Mouse (Mus musculus) hindbrain, embryonic 10.5 days (tissue): ENCODE measurements around the gene Ndufv3. TPM values are rescaled to one million over a fixed set of nuclear protein-coding genes. Genes with fewer than 3 reads are reported as not detected.
A peak's percentile ranks its signal among the peaks of the same experiment; 100 is the strongest.

ENCODE experiments used
- DNase-seq: peaks from one replicate; pipeline ENCODE4 v3.0.0-alpha.2; 2017; ENCODE audit warnings: low spot score
- H3K27ac ChIP-seq: fragments of 300-500 bp; sonication (generic); 2 replicates; pipeline ENCODE4 v1.5.1; 2016; ENCODE audit warnings: mild to moderate bottlenecking, moderate library complexity
- H3K27me3 ChIP-seq: fragments of 300-500 bp; sonication (generic); 2 replicates; pipeline ENCODE4 v1.6.1; 2016; ENCODE audit warnings: mild to moderate bottlenecking; ENCODE audit not compliant: poor library complexity, insufficient read depth, severe bottlenecking
- H3K36me3 ChIP-seq: fragments of 300-500 bp; sonication (generic); 2 replicates; pipeline ENCODE4 v1.6.1; 2016; ENCODE audit warnings: mild to moderate bottlenecking, moderate library complexity
- H3K4me1 ChIP-seq: fragments of 300-500 bp; sonication (generic); replicated peaks from 2 replicates; pipeline ENCODE4 v1.6.1; 2016; ENCODE audit warnings: mild to moderate bottlenecking
- H3K4me3 ChIP-seq: fragments of 300-500 bp; sonication (generic); 2 replicates; pipeline ENCODE4 v1.5.1; 2016; ENCODE audit warnings: mild to moderate bottlenecking, moderate library complexity
- H3K9me3 ChIP-seq: fragments of 300-500 bp; sonication (generic); 2 replicates; pipeline ENCODE4 v1.6.1; 2016; ENCODE audit warnings: mild to moderate bottlenecking, moderate library complexity
- WGBS: fragments of 180-500 bp; shearing (Covaris S2); methylation state at CpG from one replicate; pipeline ENCODE4 v1.1.7; 2016; 5-methylcytosine and 5-hydroxymethylcytosine counted together
- polyA plus RNA-seq: library from polyadenylated mRNA; unstranded; fragments of >200 nt; fragmentation: Nextera tagmentation; extraction: Ambion mirVana; gene quantifications from 2 replicates; pipeline ENCODE4 v1.2.1, GENCODE M21; 2016

The Ndufv3 gene
- 261 and 297 TPM in 2 replicates for polyA plus RNA-seq

DNA sequence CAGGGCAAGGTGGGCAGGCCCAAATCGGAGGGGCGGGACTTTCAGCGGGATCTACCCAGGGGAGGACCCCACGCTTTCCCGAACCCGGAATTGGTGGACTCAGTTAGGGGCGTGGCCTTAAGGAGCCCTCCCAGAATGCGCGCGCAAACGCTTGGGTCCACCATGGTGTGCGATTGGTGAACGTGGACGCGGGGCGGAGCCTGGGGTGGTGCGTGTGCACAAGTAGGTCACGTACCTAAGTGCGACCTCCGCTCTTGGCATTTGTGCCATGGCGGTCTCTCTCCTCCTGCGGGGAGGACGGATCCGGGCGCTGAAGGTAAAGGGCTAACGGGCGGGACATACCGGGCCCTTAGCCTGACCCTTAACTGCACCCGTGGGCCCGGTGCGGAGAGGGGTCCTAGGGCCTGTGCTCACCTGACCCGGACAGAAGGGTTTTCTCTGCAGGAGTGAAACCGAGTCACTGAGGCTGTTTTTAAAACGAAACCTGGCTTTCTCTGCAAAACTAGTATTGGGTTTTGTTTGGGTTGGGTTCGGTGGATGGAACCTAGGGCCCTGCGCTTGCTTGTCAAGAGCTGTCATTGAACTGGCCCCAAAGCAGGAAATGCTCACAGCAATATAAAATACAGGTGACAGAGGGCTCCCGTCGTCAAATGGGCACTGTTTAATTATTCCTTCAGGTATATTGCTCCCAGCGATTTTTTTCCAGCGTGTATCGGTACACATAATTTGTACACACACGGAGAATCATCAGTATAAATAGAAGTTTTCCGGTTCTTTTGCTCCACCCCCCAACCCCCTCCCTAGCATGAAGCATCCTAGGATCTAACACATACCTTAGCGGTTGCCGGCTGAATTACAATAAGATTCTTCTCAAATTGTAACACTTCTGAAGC lies at the start of gene Ndufv3, which contains the start of gene Wdr4:
Gene Ndufv3, plus strand, starts transcription at position 170 of the 893 bp plus-strand sequence.
Gene Wdr4, minus strand, starts transcription at position 35 of the 893 bp plus-strand sequence.
- H3K27me3 ChIP-seq = no peaks in the 10 kb centered on the region; the same call in 1 of the 2 replicates
- H3K4me1 ChIP-seq = peaks cover 23% of the 10 kb centered on the region
- peak; percentile 97 for DNase-seq
- no peaks in the 10 kb centered on the region for H3K9me3 ChIP-seq
- peak within 1 kb of the TSS; percentile 77 for H3K4me3 ChIP-seq
- peaks cover 24% of the 10 kb centered on the region for H3K36me3 ChIP-seq
- under 1% methylated on average over 45 of the region's 45 CpGs for WGBS
- H3K27ac ChIP-seq = peak within 1 kb of the TSS; percentile 87

DNA sequence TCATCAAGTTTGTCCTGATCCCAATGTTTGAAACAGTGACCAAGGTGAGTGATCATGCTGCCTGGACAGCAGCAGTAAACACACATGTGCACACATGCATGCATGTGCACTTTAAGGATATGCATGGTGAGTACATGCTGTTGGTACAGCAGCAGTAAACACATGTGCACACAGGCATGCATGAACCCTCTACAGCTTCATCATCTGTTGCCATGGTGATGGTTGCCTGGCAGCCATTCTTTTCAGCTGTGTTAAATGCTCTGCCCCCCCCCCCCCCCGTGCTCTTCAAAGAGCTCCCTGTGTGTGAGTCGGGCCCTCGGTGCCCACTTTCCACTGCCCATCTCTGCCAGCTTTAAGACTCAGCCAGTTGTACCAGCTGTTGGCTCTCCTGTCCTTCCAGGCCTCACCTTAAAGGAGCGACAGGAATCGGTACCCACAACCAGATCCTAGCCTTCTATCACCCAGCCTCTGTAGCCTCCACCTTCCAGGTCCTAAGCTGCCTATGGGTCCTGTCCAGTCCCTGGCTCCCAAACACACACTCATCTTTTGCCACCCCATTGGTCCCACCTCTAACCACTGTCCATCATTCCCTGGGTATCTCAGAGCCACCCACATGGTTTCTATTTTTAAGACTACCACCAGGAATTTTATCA lies 49.0 kb upstream of the Ndufv3 start:
- WGBS = 63% methylated on average over 5 of the region's 5 CpGs
- H3K36me3 ChIP-seq = peaks cover 43% of the 10 kb centered on the region

GRCm38 (mm10) chr17:31474388-31474787 lies 45.5 kb upstream of the Ndufv3 start:
- no peak overlapping the region for H3K27ac ChIP-seq
- 82% methylated on average over 6 of the region's 6 CpGs for WGBS
- no peak overlapping the region for H3K4me3 ChIP-seq
- H3K4me1 ChIP-seq = peaks cover 31% of the 10 kb centered on the region
- peaks cover 22% of the 10 kb centered on the region for H3K36me3 ChIP-seq
- 0 out of 2 replicates have a peak, but pooled peaks cover 2% of the 10 kb centered on the region for H3K27me3 ChIP-seq
- DNase-seq = no peak
- H3K9me3 ChIP-seq = no peaks in the 10 kb centered on the region

More for the DNA sequence above, 49.0 kb upstream of the Ndufv3 start:
- Histone ChIP-seq H3K27ac (no peak overlapping the region), H3K27me3 (0 out of 2 replicates have a peak, but pooled peaks cover 2% of the 10 kb centered on the region), H3K4me3 (no peak overlapping the region), H3K4me1 (peaks cover 16% of the 10 kb centered on the region), H3K9me3 (0 out of 2 replicates have a peak, but pooled peaks cover 5% of the 10 kb centered on the region)
- DNase-seq = no peak

DNA sequence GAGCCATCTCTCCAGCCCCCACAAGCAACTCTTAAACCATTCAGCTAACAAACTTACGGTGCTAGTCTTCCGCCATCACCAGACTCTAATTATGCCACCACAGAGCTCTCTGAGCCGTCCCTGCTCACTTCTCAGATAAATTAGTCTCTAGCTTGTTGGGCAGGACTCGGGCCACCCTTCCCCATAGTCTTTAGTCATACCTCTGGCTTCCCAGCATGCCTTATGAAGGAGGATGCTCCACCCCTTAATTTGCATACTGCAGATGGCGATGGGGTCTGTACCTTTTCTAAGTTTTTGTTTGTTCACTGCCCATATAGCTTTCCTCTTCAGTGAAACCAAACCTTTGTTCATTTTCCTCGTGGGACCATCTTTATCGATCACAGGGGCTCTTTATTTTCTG lies 41.3 kb upstream of the Ndufv3 start:
- DNase-seq = no peak
- H3K9me3 ChIP-seq = no peaks in the 10 kb centered on the region
- H3K27ac ChIP-seq = no peak overlapping the region
- H3K36me3 ChIP-seq = peaks cover 5% of the 10 kb centered on the region; the same call in 1 of the 2 replicates
- H3K27me3 ChIP-seq = no peaks in the 10 kb centered on the region
- peaks cover 24% of the 10 kb centered on the region for H3K4me1 ChIP-seq
- WGBS = 82% methylated on average over 7 of the region's 7 CpGs
- no peak overlapping the region for H3K4me3 ChIP-seq

DNA sequence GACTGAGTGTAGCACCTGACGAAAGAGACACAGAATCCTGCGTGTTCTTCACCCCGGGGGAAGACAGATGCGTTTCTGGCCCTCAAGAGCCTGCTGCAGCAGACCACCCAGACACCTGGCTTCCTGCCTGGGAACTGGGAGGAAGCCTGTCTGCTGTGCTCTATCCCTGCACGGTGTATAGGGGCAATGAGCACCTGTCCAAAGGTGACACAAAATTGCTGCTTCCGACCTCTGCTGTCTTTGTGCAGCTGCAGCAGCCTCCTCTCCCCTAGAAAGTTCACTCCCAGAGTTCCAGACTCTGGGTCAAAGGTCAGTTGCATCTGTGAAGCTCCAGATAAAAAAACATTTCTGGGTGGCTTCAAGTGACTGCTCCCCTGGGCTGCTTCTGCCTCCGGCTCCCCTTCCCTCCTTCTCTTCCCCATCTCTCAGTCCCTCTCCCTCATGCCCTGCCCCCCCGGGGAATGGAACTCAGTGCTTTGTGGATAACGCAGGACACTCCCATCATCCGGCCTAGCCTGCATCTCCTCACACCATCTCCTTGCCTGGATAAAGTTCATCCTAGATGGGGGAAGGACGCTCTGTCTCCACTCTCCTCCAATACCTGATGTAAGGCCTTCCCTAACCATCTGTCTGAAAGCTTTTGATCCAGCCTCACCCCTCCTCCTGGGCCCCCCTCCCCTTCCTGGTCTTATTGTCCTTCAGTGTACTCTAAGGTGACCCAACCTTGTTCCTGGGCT lies 40.6 kb upstream of the Ndufv3 start:
- H3K27me3 ChIP-seq = no peaks in the 10 kb centered on the region
- H3K4me1 ChIP-seq = peaks cover 24% of the 10 kb centered on the region
- peaks cover 5% of the 10 kb centered on the region; the same call in 1 of the 2 replicates for H3K36me3 ChIP-seq
- H3K27ac ChIP-seq = no peak overlapping the region; the same call in 1 of the 2 replicates
- no peak overlapping the region for H3K4me3 ChIP-seq
- WGBS = 58% methylated on average over 11 of the region's 11 CpGs
- no peaks in the 10 kb centered on the region for H3K9me3 ChIP-seq
- DNase-seq = no peak

GRCm38 (mm10) chr17:31486616-31487198 lies 33.2 kb upstream of the Ndufv3 start:
- Histone ChIP-seq H3K9me3 (no peaks in the 10 kb centered on the region), H3K36me3 (no peaks in the 10 kb centered on the region), H3K27ac (peak overlapping the region; percentile 53), H3K4me3 (no peak overlapping the region), H3K4me1 (peaks cover 18% of the 10 kb centered on the region), H3K27me3 (0 out of 2 replicates have a peak, but pooled peaks cover 5% of the 10 kb centered on the region)
- DNase-seq = no peak
- 82% methylated on average over 10 of the region's 10 CpGs for WGBS

- WGBS = 20% methylated on average over 6 of the region's 6 CpGs
Observed at GRCm38 (mm10) chr17:31487433-31488060, 32.4 kb upstream of the Ndufv3 start.

GRCm38 (mm10) chr17:31491355-31491754 lies 28.6 kb upstream of the Ndufv3 start:
- Histone ChIP-seq H3K36me3 (peaks cover 17% of the 10 kb centered on the region), H3K4me3 (no peak overlapping the region), H3K27me3 (0 out of 2 replicates have a peak, but pooled peaks cover 5% of the 10 kb centered on the region), H3K4me1 (peaks cover 19% of the 10 kb centered on the region), H3K27ac (no peak overlapping the region), H3K9me3 (no peaks in the 10 kb centered on the region)
- no peak for DNase-seq

More at GRCm38 (mm10) chr17:31487433-31488060, 32.4 kb upstream of the Ndufv3 start:
- Histone ChIP-seq H3K36me3 (no peaks in the 10 kb centered on the region), H3K27ac (peak overlapping the region; percentile 53), H3K4me3 (no peak overlapping the region), H3K9me3 (no peaks in the 10 kb centered on the region), H3K4me1 (peaks cover 17% of the 10 kb centered on the region), H3K27me3 (0 out of 2 replicates have a peak, but pooled peaks cover 5% of the 10 kb centered on the region)
- DNase-seq = no peak

DNA sequence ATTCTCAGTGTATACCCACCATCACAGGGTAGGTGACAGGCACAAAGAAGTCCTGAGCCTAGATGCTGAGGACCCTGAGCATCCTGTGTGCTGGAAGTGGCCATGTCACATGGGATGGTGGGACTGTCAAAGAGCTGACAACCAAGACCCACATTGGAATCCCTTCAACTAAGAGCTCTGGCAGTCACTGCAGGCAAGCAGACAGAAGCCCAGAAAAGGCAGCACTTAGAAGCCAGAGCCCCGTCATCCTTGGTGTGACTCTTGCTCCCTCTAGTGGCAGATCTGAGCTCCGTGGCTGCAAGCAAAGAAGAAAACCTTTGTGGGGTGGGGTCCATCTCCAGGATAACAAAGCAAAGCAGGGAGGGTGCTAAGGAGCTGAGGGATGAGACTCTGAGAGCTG lies 27.5 kb upstream of the Ndufv3 start:
- Histone ChIP-seq H3K4me1 (peaks cover 11% of the 10 kb centered on the region), H3K36me3 (peaks cover 28% of the 10 kb centered on the region), H3K27ac (no peak overlapping the region), H3K27me3 (0 out of 2 replicates have a peak, but pooled peaks cover 5% of the 10 kb centered on the region), H3K9me3 (no peaks in the 10 kb centered on the region), H3K4me3 (no peak overlapping the region)
- WGBS = 0% methylated on average over 2 of the region's 2 CpGs
- peak; percentile 83 for DNase-seq

GRCm38 (mm10) chr17:31494989-31495388 lies 24.9 kb upstream of the Ndufv3 start:
- H3K4me1 ChIP-seq = 0 out of 2 replicates have a peak, but pooled peaks cover 4% of the 10 kb centered on the region
- no peaks in the 10 kb centered on the region for H3K9me3 ChIP-seq
- H3K4me3 ChIP-seq = no peak overlapping the region
- 91% methylated on average over 1 of the region's 1 CpGs for WGBS
- no peak for DNase-seq
- peaks cover 53% of the 10 kb centered on the region for H3K36me3 ChIP-seq
- H3K27me3 ChIP-seq = 0 out of 2 replicates have a peak, but pooled peaks cover 5% of the 10 kb centered on the region
- no peak overlapping the region for H3K27ac ChIP-seq

GRCm38 (mm10) chr17:31497726-31498125 lies 22.2 kb upstream of the Ndufv3 start:
- Histone ChIP-seq H3K9me3 (no peaks in the 10 kb centered on the region), H3K4me1 (no peaks in the 10 kb centered on the region), H3K36me3 (peaks cover 81% of the 10 kb centered on the region), H3K27ac (no peak overlapping the region), H3K27me3 (no peaks in the 10 kb centered on the region), H3K4me3 (no peak overlapping the region)
- WGBS = 88% methylated on average over 6 of the region's 6 CpGs
- DNase-seq = no peak
